Mouse (Mus musculus) heart, adult 2 months (tissue): Measurements from ENCODE around the gene Wwc2. TPM values are rescaled to one million over a fixed set of nuclear protein-coding genes. Genes with fewer than 3 reads are reported as not detected.

Source experiments
- DNase-seq, 2 experiments: peaks; one replicate each; pipeline ENCODE4 v3.0.0; 2021
- H3K27ac ChIP-seq: fragments of 200-600 bp; 2 replicates; pipeline ENCODE4 v1.8.1; 2022
- H3K27me3 ChIP-seq: fragments of 200-500 bp; 2 replicates; pipeline ENCODE4 v1.6.1; 2012; ENCODE audit warnings: mild to moderate bottlenecking, low read length, inconsistent platforms, mixed read lengths; ENCODE audit not compliant: control insufficient read depth, insufficient read depth
- H3K36me3 ChIP-seq: fragments of 200-500 bp; 2 replicates; pipeline ENCODE4 v1.6.1; 2012; ENCODE audit warnings: low read length, inconsistent platforms; ENCODE audit not compliant: control insufficient read depth, insufficient read depth
- H3K4me1 ChIP-seq: fragments of 200-500 bp; 2 replicates; pipeline ENCODE4 v1.6.1; 2011; ENCODE audit warnings: low read length; ENCODE audit not compliant: control insufficient read depth, insufficient read depth
- H3K4me3 ChIP-seq: fragments of 200-600 bp; 2 replicates; pipeline ENCODE4 v1.8.1; 2022
- H3K79me2 ChIP-seq: fragments of 200-500 bp; replicated peaks from 2 replicates; pipeline ENCODE4 v1.6.1; 2012; ENCODE audit warnings: mild to moderate bottlenecking, inconsistent platforms, low read length, moderate library complexity, mixed read lengths; ENCODE audit not compliant: control insufficient read depth, insufficient read depth
- H3K9ac ChIP-seq: fragments of 200-500 bp; 2 replicates; pipeline ENCODE4 v1.6.1; 2012; ENCODE audit warnings: low read depth, mild to moderate bottlenecking, control low read depth, inconsistent platforms, low read length, mixed read lengths
- CTCF ChIP-seq: fragments of 200-600 bp; IDR thresholded peaks from 2 replicates; pipeline ENCODE4 v1.8.1; 2022; ENCODE audit warnings: antibody characterized with exemption, mild to moderate bottlenecking, moderate library complexity
- EP300 ChIP-seq: fragments of 200-500 bp; IDR thresholded peaks from 2 replicates; pipeline ENCODE4 v1.6.1; 2011; ENCODE audit warnings: low read depth, low read length, control low read depth; ENCODE audit not compliant: insufficient read depth
- POLR2A ChIP-seq: fragments of 200-500 bp; IDR thresholded peaks from 2 replicates; pipeline ENCODE4 v1.6.1; 2011; ENCODE audit warnings: mild to moderate bottlenecking, low read depth, low read length, control low read depth; ENCODE audit not compliant: insufficient read depth
- WGBS: fragments of 180-500 bp; shearing (Covaris S2); methylation state at CpG from one replicate; pipeline ENCODE4 v1.1.7; 2018; 5-methylcytosine and 5-hydroxymethylcytosine counted together
- intact Hi-C: fragments of 180-260 bp; cut with DNase I; formaldehyde crosslinking; loops from one replicate; pipeline ENCODE4 v1.15.1; 2025
- polyA plus RNA-seq: library from polyadenylated mRNA; depleted of rRNA; stranded (reverse); fragments of >200 nt; gene quantifications from 2 replicates; pipeline ENCODE4 v1.2.3, GENCODE M21; 2012
- total RNA-seq, 2 experiments: library from RNA; stranded (reverse); gene quantifications; 2 replicates each; pipeline ENCODE4 v1.2.3; 2021

Gene Wwc2
- total and polyA plus RNA-seq, 3 experiments: 8.3 to 26.9 (median 25.2) TPM

DNA sequence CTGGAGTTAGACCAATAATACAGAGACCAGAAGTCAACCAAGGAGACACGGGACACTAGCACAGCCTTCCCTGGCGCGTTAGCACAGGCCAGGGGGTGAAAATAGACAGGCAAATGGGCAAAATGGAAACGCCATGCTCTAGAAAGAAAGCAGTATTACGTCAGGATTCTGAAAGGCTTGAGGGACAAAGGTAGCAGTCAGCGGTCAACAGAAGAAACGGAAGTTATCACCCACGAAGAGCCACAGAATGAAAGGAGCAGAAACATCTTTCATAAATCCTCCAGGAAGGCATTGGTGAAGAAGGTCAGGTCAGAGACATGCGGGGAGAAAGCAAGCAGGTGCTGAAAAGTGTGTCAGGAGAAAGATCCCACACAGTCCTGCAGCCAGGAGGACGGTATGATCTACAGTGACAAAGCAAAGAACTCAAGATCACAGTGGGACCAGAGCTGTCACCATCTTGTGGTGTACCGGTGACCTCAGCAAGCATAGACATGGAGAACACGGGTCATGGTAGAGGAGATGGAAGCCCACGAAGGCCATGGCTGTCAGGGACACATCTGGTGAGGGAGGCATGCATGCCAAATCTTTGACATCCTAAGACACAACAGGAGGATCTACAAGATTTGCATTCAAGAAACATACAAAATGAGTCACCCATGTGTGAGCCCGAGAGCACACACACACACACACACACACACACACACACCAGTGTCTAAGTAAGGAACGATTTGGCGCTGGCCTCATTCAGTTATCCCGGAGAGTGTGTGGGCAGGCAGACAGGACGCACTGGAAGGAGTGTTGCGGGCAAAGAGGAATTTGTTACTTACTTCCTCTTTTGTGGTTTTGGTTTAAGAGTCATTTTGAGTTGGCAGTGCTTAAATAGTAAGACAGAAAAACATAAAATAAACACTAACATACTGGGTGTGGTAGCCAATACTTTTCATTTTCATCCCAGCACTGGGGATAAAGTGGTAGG lies 73.4 kb downstream of the Wwc2 start:
- no peak overlapping the region; the same call in 1 of the 2 replicates for H3K27ac ChIP-seq
- H3K9ac ChIP-seq: no peak overlapping the region
- WGBS: 72% methylated on average over 19 of the region's 19 CpGs
- H3K4me1 ChIP-seq: peaks cover 8% of the 10 kb centered on the region
- no peak for TF ChIP-seq EP300
- TF ChIP-seq POLR2A: no peak
- no peak for TF ChIP-seq CTCF
- no peaks in the 10 kb centered on the region; the same call in 1 of the 2 replicates for H3K36me3 ChIP-seq
- H3K79me2 ChIP-seq: peaks cover 4% of the 10 kb centered on the region
- peak in 1 of 2 experiments; percentile 16 for DNase-seq
- intact Hi-C loops: no loop called here
- no peaks in the 10 kb centered on the region for H3K27me3 ChIP-seq
- H3K4me3 ChIP-seq: no peak overlapping the region

DNA sequence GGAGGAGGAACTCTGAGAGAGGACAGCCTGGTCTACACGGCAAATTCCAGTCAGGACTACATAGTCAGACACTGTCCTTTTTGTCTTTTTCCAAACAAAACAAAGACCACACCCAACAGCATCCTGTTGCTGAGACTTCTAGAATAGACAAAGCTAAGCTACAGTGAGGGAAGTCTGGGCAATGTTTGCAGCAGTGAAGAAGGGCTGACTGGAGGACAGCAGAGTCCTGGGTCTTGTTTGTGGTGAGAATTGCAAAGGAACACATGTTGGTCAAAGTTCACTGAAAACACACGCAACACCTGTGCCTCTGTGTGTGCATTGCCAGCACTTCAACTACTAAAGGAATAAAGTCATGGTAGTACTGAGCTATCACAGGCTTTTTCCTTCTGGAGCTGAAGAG lies 75.2 kb downstream of the Wwc2 start:
- H3K9ac ChIP-seq: no peak overlapping the region
- 47% methylated on average over 2 of the region's 2 CpGs for WGBS
- no peak for TF ChIP-seq POLR2A
- TF ChIP-seq EP300: no peak
- TF ChIP-seq CTCF: no peak
- intact Hi-C loops: no loop called here
- H3K4me3 ChIP-seq: no peak overlapping the region
- DNase-seq: no peak
- peak overlapping the region; percentile 38; the same call in 1 of the 2 replicates for H3K27ac ChIP-seq
- no peaks in the 10 kb centered on the region for H3K27me3 ChIP-seq
- H3K4me1 ChIP-seq: peaks cover 8% of the 10 kb centered on the region
- H3K79me2 ChIP-seq: peaks cover 4% of the 10 kb centered on the region
- H3K36me3 ChIP-seq: no peaks in the 10 kb centered on the region; the same call in 1 of the 2 replicates

GRCm38 (mm10) chr8:47914946-47915345 lies 75.8 kb downstream of the Wwc2 start:
- Histone ChIP-seq H3K27me3 (no peaks in the 10 kb centered on the region), H3K4me3 (no peak overlapping the region), H3K4me1 (peaks cover 8% of the 10 kb centered on the region), H3K27ac (peak overlapping the region; percentile 38), H3K79me2 (peaks cover 4% of the 10 kb centered on the region), H3K9ac (no peak overlapping the region), H3K36me3 (no peaks in the 10 kb centered on the region; the same call in 1 of the 2 replicates)
- TF ChIP-seq EP300 (no peak), CTCF (no peak), POLR2A (no peak)
- intact Hi-C loops: no loop called here
- 94% methylated on average over 7 of the region's 7 CpGs for WGBS
- DNase-seq: no peak

DNA sequence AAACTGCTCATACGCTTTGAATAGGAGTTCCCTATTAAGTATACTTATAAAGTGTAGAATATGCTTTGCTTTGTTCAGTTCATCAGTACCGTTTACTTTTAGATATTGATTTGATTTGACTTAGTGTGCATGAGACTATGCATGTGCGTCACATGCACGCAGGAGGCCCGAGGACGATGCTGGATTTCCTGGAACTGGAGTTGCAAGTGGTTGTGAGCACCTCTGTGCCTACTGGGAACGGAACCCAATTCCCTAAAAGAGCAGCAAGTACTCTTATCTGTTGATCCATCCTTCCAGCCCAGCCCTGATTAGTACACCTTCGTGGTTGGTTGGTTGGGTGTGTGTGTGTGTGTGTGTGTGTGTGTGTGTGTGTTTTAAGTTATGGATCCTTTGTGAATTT lies 76.6 kb downstream of the Wwc2 start:
- WGBS: 94% methylated on average over 8 of the region's 8 CpGs
- Histone ChIP-seq H3K4me3 (no peak overlapping the region), H3K9ac (no peak overlapping the region), H3K36me3 (no peaks in the 10 kb centered on the region; the same call in 1 of the 2 replicates), H3K4me1 (peaks cover 8% of the 10 kb centered on the region), H3K27ac (no peak overlapping the region), H3K79me2 (peaks cover 4% of the 10 kb centered on the region), H3K27me3 (no peaks in the 10 kb centered on the region)
- intact Hi-C loops: no loop called here
- DNase-seq: no peak
- TF ChIP-seq EP300: no peak
- TF ChIP-seq CTCF: no peak
- no peak for TF ChIP-seq POLR2A

DNA sequence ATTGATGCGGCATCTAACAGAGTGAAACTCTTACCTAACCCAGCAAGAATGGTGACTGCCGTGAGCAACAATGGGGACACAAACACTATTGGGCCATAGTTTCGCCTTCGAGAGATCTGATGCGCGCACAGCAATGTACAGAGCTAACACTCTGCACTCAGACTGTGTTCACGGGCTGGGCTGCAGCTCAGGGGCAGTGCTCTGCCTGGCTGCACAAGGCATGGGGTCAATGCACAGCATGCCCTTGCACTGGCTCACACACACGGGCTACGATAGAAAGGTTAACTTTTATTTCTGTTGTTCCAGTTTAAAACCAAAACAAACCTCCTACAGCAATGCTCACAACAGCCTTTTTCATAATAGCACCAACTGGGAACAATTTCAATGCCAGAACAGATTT lies 77.1 kb downstream of the Wwc2 start:
- H3K36me3 ChIP-seq: no peaks in the 10 kb centered on the region; the same call in 1 of the 2 replicates
- H3K27ac ChIP-seq: no peak overlapping the region
- TF ChIP-seq CTCF: no peak
- TF ChIP-seq EP300: no peak
- no peaks in the 10 kb centered on the region for H3K27me3 ChIP-seq
- DNase-seq: no peak
- peaks cover 8% of the 10 kb centered on the region for H3K4me1 ChIP-seq
- no peak overlapping the region for H3K4me3 ChIP-seq
- WGBS: 96% methylated on average over 9 of the region's 9 CpGs
- H3K9ac ChIP-seq: no peak overlapping the region
- intact Hi-C loops: no loop called here
- H3K79me2 ChIP-seq: peaks cover 4% of the 10 kb centered on the region

DNA sequence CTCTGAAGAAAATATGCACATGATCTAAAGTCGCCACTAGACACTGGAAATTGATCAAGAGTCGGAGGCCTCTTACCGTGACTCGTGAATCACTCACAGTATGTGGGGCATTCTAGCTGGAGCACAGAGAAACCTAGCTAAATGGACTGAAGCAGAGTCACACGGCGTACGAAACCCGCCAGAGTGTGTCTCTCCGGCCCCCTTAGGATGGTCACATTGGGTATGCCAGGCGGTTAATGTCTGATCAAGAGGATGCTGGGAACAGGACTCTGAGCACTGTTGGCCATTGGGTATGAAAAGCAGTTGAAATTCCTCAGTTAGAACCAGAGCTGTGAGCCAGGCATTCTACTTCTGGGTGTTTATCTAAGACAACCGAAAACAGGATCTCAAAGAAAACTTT lies 81.0 kb downstream of the Wwc2 start:
- Histone ChIP-seq H3K27ac (no peak overlapping the region), H3K4me1 (no peaks in the 10 kb centered on the region), H3K36me3 (no peaks in the 10 kb centered on the region), H3K9ac (no peak overlapping the region), H3K79me2 (no peaks in the 10 kb centered on the region; the same call in none of the 2 replicates), H3K27me3 (no peaks in the 10 kb centered on the region), H3K4me3 (no peak overlapping the region)
- intact Hi-C loops: no loop called here
- no peak for DNase-seq
- WGBS: 98% methylated on average over 11 of the region's 11 CpGs
- TF ChIP-seq POLR2A (no peak), EP300 (no peak), CTCF (no peak)
